ENCODE assay signal across 29 mouse cellular contexts in the genomic region with DNA sequence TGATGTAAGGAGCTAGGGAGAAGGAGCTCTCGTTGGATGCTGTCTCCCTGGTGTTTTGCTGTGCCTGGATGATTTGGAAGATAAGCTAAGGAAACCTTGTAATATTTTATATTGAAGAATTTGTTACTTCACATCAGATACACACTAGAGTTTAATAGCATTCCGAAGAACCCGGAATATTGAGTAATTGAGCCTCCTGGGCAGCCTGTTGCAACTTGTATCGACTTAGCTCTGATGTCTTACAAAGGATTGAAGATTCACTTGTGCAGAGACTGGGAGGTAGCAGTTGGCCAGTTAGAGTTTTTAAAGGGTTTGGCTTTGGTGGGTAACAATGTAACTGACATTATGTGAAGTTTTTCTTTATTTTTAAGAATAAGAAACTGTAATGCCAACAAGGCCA. TPM values are rescaled to one million over a fixed set of nuclear protein-coding genes. Genes with fewer than 3 reads are reported as not detected.
DNase-seq lines count a peak whose midpoint lies in the region; ATAC-seq and TF ChIP-seq lines count a peak whose summit lies in the region.
"Had no signal": no experiment of that assay in that cellular context is flagged by ENCODE, and none has a peak within 500 bp of the region (broad histone marks: within the 10 kb centered on the region; RNA-seq: fewer than 3 reads in every experiment).

No protein-coding gene starts in this region.

- no peak for DNase-seq in lung, postnatal 36 days
- peak; percentile 68 for DNase-seq in fat pad, adult 2 months (ENCODE audit: extremely low read depth, low read depth, low spot score)
- no peak for DNase-seq in adrenal gland, postnatal 36 days
- DNase-seq in left cerebral cortex, adult 2 months (ENCODE audit: extremely low spot score in 1 of 2, low spot score in 2 of 2): no peak
- DNase-seq: adrenal gland, adult 8-10 months; adrenal gland, postnatal 25 days; cerebellum, adult 18-20 months; cerebellum, adult 9-10 months; cerebellum, postnatal 14 days; gastrocnemius, postnatal 10 days; gastrocnemius, postnatal 36 days; heart, adult 18-20 months; heart, postnatal 10 days; heart, postnatal 4 days had no signal

- no peak for TF ChIP-seq POLR2A in embryonic fibroblast, embryonic 13.5 days (IDR thresholded peaks at IDR 0.05; ENCODE audit: low read depth, low read length)

- intact Hi-C loops in left cerebral cortex, adult 2 months (cut with DNase I): no loop called here

- 58% methylated on average over 4 of the region's 4 CpGs for WGBS in lung, embryonic 15.5 days

- no peaks in the 10 kb centered on the region for H3K27me3 ChIP-seq in lung, embryonic 15.5 days
- H3K27me3 ChIP-seq: embryonic facial prominence, embryonic 12.5 days; embryonic facial prominence, embryonic 15.5 days; forebrain, embryonic 13.5 days; heart, embryonic 12.5 days; heart, embryonic 15.5 days had no signal

- no peaks in the 10 kb centered on the region for H3K9me3 ChIP-seq in lung, embryonic 15.5 days
- H3K9me3 ChIP-seq: embryonic facial prominence, embryonic 12.5 days; embryonic facial prominence, embryonic 15.5 days; forebrain, embryonic 10.5 days; forebrain, embryonic 13.5 days; heart, embryonic 12.5 days; heart, embryonic 15.5 days had no signal

- no peak for TF ChIP-seq CTCF in embryonic fibroblast, embryonic 13.5 days (IDR thresholded peaks at IDR 0.05; ENCODE audit: borderline replicate concordance, insufficient read depth, low read length)
- TF ChIP-seq CTCF in left cerebral cortex, adult 2 months (IDR thresholded peaks at IDR 0.05): no peak

- no peak overlapping the region for H3K4me3 ChIP-seq in lung, embryonic 15.5 days
- no peak overlapping the region for H3K4me3 ChIP-seq in embryonic fibroblast, embryonic 13.5 days (ENCODE audit: insufficient read depth, low read length)
- H3K4me3 ChIP-seq in left cerebral cortex, adult 2 months: no peak overlapping the region
- H3K4me3 ChIP-seq: embryonic facial prominence, embryonic 12.5 days; embryonic facial prominence, embryonic 15.5 days; erythroblast, embryonic 14.5 days; forebrain, embryonic 10.5 days; forebrain, embryonic 13.5 days; heart, embryonic 12.5 days; heart, embryonic 15.5 days had no signal

- no peak overlapping the region for H3K9ac ChIP-seq in lung, embryonic 15.5 days
- H3K9ac ChIP-seq: embryonic facial prominence, embryonic 12.5 days; embryonic facial prominence, embryonic 15.5 days; forebrain, embryonic 13.5 days; heart, embryonic 12.5 days; heart, embryonic 15.5 days; hindbrain, embryonic 14.5 days had no signal

- H3K27ac ChIP-seq in lung, embryonic 15.5 days: peak overlapping the region; percentile 35; the same call in 1 of the 2 replicates
- H3K27ac ChIP-seq in embryonic fibroblast, embryonic 13.5 days (ENCODE audit: insufficient read depth, low read length): peak overlapping the region; percentile 43; the same call in 1 of the 2 replicates
- H3K27ac ChIP-seq in left cerebral cortex, adult 2 months: no peak overlapping the region
- H3K27ac ChIP-seq: embryonic facial prominence, embryonic 12.5 days; embryonic facial prominence, embryonic 15.5 days; forebrain, embryonic 10.5 days; forebrain, embryonic 13.5 days; heart, embryonic 15.5 days; hindbrain, embryonic 14.5 days; hindbrain, postnatal 0 days had no signal

- H3K4me1 ChIP-seq in lung, embryonic 15.5 days: peaks cover 38% of the 10 kb centered on the region
- H3K4me1 ChIP-seq in embryonic fibroblast, embryonic 13.5 days (ENCODE audit: control insufficient read depth, insufficient read depth, low read length): no peaks in the 10 kb centered on the region
- H3K4me1 ChIP-seq: embryonic facial prominence, embryonic 15.5 days; heart, embryonic 15.5 days had no signal

- no peak for ATAC-seq in lung, embryonic 15.5 days (ENCODE audit: borderline replicate concordance, extremely low read depth, low FRiP score, low TSS enrichment)
- ATAC-seq: CD4-positive, CD25-positive, alpha-beta regulatory T cell, adult 4 months; forebrain, embryonic 13.5 days; forebrain, embryonic 16.5 days; hindbrain, postnatal 0 days; inflammation-experienced regulatory T-cells, adult 6 months had no signal

- H3K4me2 ChIP-seq in lung, embryonic 15.5 days: no peak overlapping the region
- H3K4me2 ChIP-seq: embryonic facial prominence, embryonic 12.5 days; embryonic facial prominence, embryonic 15.5 days; forebrain, embryonic 13.5 days; heart, embryonic 12.5 days; heart, embryonic 15.5 days; hindbrain, embryonic 14.5 days had no signal

- H3K36me3 ChIP-seq in lung, embryonic 15.5 days: no peaks in the 10 kb centered on the region
- H3K36me3 ChIP-seq: embryonic facial prominence, embryonic 12.5 days; embryonic facial prominence, embryonic 15.5 days; heart, embryonic 12.5 days; heart, embryonic 15.5 days had no signal

RNA-seq across cellular contexts. Expression of a gene that starts 53.7 kb away (rescaled TPM):
- 14.8 and 15.1 TPM in 2 replicates for polyA plus RNA-seq in lung, embryonic 15.5 days (2015; fragmentation: Nextera tagmentation; extraction: Ambion mirVana)
- polyA plus RNA-seq in embryonic fibroblast, embryonic 13.5 days (2011; ENCODE audit: insufficient read length, low read depth, missing spikeins): 5.5 and 9.0 TPM in 2 replicates
- total RNA-seq in adrenal gland, postnatal 36 days (2021): 10 to 100 TPM; 28.0 to 28.5 TPM
- total RNA-seq in left cerebral cortex, adult 2 months (2021): 10 to 100 TPM; 19.3 to 23.1 TPM
- total RNA-seq: MEL had no signal
- polyA plus RNA-seq: erythroblast, embryonic 14.5 days had no signal
